Mouse (Mus musculus): ENCODE results near the gene Rtl10. TPM values are rescaled to one million over a fixed set of nuclear protein-coding genes. Genes with fewer than 3 reads are reported as not detected.

Gene Rtl10
- polyA plus RNA-seq, 1 experiment from 2014 or later = 4.2 TPM

DNA sequence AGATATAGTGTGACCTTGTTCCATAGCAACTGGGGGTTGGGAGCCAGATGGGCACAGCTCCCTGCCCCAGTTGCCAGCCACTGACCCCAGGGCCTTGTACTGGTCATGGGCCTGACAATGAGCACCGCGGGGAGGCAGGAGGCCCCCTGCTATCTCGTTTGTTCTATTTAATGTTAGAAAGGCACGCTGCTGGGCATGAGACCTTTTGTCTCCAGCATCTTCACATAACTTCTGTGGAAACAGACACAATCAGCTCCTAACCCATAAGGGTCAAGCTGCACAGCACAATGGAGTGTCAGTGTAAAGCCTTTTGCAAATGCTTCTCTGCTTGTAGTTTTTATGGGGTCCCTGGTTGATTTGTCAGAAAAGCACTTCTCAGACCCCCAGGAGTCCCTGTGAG is 14.3 kb upstream of the Rtl10 start:
- H3K27ac ChIP-seq = no peak overlapping the region
- no peak overlapping the region for H3K4me3 ChIP-seq
- no peak for ATAC-seq (ENCODE audit: insufficient number of reproducible peaks, low FRiP score, low TSS enrichment, low read depth)
- no peak overlapping the region for H3K9ac ChIP-seq
- no peaks in the 10 kb centered on the region for H3K36me3 ChIP-seq
- no peaks in the 10 kb centered on the region for H3K27me3 ChIP-seq
- H3K4me2 ChIP-seq = no peak overlapping the region
- H3K4me1 ChIP-seq = peaks cover 30% of the 10 kb centered on the region
- no peaks in the 10 kb centered on the region for H3K9me3 ChIP-seq
- 53% methylated on average over 4 of the region's 4 CpGs for WGBS

DNA sequence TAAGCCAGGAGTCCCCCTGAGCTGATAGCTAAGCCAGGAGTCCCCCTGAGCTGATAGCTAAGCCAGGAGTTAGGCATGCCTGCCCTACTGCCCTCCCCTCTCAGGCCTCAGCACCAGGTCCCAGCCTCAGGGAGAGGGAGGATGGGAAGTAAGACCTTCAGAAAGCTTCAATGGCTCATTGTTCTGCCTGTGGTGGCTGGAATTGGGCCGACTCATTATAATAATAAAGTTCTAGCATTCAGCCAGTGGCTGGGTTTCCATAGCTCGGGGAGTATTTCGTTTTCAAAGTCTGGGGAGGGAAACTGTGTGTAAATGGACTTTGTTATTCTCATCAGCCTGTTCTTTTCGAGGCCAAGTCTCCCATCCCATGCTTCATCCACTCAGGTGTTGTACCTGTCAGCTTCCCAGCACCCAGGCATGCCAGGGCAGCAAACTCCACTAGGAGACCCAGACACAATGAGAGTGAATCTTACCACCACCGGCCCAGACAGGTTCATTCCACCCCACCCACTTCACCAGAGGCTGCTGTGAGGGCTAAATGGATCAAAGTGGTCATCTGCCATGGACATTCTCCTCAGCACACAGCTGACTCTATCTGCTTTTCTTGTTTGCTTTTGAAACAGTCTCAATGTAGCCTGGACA is 13.8 kb upstream of the Rtl10 start:
- no peaks in the 10 kb centered on the region for H3K27me3 ChIP-seq
- no peak overlapping the region for H3K4me2 ChIP-seq
- no peak overlapping the region for H3K27ac ChIP-seq
- H3K4me1 ChIP-seq = peaks cover 25% of the 10 kb centered on the region
- no peaks in the 10 kb centered on the region for H3K9me3 ChIP-seq
- no peak overlapping the region for H3K4me3 ChIP-seq
- no peaks in the 10 kb centered on the region for H3K36me3 ChIP-seq
- ATAC-seq (ENCODE audit: insufficient number of reproducible peaks, low FRiP score, low TSS enrichment, low read depth) = no peak
- H3K9ac ChIP-seq = no peak overlapping the region
- WGBS = 32% methylated on average over 5 of the region's 5 CpGs

DNA sequence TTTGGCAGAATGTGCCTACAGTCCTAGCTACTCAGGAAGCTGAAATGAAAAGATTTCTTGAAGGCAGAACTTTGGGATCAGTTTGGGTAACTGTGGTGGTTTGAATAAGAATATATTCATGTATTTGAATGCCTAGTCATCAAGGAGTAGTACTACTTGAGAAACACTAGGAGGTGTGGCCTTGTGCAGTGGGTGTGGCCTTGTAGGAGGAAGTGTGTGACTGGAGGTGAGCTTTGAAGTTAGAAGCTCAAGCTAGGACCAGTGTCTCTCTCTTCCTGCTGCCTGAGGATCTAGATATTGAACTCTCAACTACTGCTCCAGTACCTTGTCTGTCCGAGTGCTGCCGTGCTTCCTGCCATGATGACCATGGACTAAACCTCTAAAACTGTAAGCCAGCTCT is 12.6 kb upstream of the Rtl10 start:
- Histone ChIP-seq H3K4me1 (peaks cover 13% of the 10 kb centered on the region), H3K9ac (no peak overlapping the region), H3K36me3 (no peaks in the 10 kb centered on the region), H3K27ac (no peak overlapping the region), H3K27me3 (no peaks in the 10 kb centered on the region), H3K9me3 (no peaks in the 10 kb centered on the region), H3K4me2 (no peak overlapping the region), H3K4me3 (no peak overlapping the region)
- 93% methylated on average over 2 of the region's 2 CpGs for WGBS
- no peak for ATAC-seq (ENCODE audit: insufficient number of reproducible peaks, low FRiP score, low TSS enrichment, low read depth)

DNA sequence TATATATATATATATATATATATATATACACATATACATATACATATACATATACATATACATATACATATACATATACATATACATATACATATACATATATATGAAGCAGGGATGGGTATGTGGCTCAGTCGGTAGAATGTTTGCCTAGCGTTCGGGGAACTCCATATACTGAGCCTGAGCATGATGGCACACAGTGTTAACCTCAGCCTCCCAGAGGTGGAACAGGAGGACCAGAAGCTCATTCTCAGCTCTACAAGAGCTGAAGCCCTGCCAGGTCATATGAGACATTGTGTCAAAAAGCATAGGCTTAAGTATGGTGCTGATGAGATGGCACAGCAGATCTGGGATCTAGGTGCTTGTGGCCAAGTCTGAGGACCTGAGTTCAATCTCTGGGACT is 8.4 kb upstream of the Rtl10 start:
- ATAC-seq (ENCODE audit: insufficient number of reproducible peaks, low FRiP score, low TSS enrichment, low read depth) = no peak
- Histone ChIP-seq H3K36me3 (no peaks in the 10 kb centered on the region), H3K4me3 (no peak overlapping the region), H3K27ac (no peak overlapping the region), H3K9me3 (no peaks in the 10 kb centered on the region), H3K4me1 (no peaks in the 10 kb centered on the region), H3K9ac (no peak overlapping the region), H3K27me3 (no peaks in the 10 kb centered on the region), H3K4me2 (no peak overlapping the region)
- WGBS = 96% methylated on average over 3 of the region's 3 CpGs

DNA sequence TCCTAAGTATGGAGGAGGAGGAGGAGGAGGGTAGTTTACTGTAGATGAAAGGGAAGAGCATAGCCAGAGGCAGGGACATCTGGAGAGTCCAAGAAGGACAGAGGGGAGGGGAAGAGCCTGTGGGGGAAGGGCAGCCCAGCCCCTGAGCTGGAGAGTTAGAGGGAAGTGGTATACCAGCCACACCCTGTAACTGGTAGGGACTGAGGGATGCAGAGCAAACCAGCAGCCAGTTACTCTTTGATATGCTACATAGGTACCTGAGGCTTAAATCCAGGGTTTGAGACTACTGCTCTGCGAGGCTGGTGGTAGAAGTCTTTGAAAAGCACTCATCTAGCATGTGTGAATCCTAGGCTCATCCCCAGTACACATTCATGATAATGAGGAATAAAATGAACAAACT is 7.8 kb upstream of the Rtl10 start:
- Histone ChIP-seq H3K4me3 (no peak overlapping the region), H3K9me3 (no peaks in the 10 kb centered on the region), H3K36me3 (no peaks in the 10 kb centered on the region), H3K27ac (no peak overlapping the region), H3K4me2 (no peak overlapping the region), H3K4me1 (no peaks in the 10 kb centered on the region), H3K27me3 (no peaks in the 10 kb centered on the region), H3K9ac (no peak overlapping the region)
- WGBS = 57% methylated on average over 1 of the region's 1 CpGs
- ATAC-seq (ENCODE audit: insufficient number of reproducible peaks, low FRiP score, low TSS enrichment, low read depth) = no peak

DNA sequence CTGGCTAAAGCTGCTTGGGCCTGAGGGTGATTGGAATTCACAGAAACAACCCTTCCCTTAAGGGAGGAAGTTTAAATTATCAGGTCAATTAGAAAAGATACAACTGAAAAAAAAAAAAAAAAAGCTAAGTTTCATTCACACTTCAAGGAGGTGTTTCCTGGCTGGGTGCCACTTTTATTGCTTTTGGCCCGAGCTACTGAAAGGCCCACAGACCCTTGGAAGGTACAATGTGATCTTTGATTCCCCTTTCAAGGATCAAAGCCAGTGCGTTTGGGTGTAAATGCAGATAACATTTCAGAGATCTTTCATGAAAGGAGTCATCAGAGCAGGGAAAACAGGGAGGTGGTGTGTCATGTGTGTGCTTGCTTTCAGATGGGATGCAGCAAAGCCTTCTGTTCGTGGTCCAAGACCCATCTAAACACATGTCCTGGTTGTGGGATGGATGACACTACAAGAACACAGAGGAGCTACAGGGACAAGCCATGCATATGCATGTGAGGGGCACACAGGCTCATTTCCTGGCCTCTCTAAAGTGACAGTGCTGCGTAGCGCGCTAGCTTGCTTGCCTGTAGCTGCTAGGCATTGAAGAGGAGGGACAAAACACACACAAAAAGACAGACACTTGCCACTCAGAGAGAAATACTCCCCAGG is 711 bp upstream of the Rtl10 start:
- peak overlapping the region; percentile 88 for H3K27ac ChIP-seq
- peak overlapping the region; percentile 75 for H3K9ac ChIP-seq
- peak overlapping the region; percentile 65 for H3K4me3 ChIP-seq
- H3K9me3 ChIP-seq = no peaks in the 10 kb centered on the region
- peak; percentile 20; the same call in 1 of the 2 replicates for ATAC-seq (ENCODE audit: insufficient number of reproducible peaks, low FRiP score, low TSS enrichment, low read depth)
- peaks cover 30% of the 10 kb centered on the region for H3K4me1 ChIP-seq
- peak overlapping the region; percentile 80 for H3K4me2 ChIP-seq
- WGBS = 6% methylated on average over 6 of the region's 6 CpGs
- H3K27me3 ChIP-seq = no peaks in the 10 kb centered on the region
- peaks cover 19% of the 10 kb centered on the region for H3K36me3 ChIP-seq

DNA sequence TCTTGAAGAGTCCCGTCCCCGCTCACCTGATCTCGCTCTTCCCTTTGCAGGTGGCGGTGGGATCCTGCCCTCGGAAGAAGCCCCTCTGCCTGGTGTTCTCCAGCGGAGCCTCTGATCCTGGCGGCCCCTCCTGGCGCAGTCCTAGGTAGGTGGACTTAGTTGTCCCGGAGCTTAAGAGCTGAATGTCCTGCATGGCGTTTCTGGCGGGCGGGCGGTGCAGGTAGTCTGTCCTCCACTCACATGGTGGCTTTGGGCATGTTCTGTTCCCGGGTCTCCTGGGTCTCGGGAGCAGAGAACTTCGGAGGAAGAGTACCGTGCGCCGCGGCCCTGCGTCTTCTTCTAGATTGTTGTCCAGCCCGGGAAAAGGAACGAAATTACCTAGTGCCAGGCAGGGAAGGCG is 295 bp downstream of the Rtl10 start:
- Histone ChIP-seq H3K9ac (peak overlapping the region; percentile 75), H3K36me3 (peaks cover 25% of the 10 kb centered on the region), H3K4me2 (peak overlapping the region; percentile 80), H3K27me3 (no peaks in the 10 kb centered on the region), H3K4me1 (peaks cover 30% of the 10 kb centered on the region), H3K9me3 (no peaks in the 10 kb centered on the region), H3K27ac (peak overlapping the region; percentile 88), H3K4me3 (peak overlapping the region; percentile 65)
- WGBS = under 1% methylated on average over 24 of the region's 24 CpGs
- ATAC-seq (ENCODE audit: insufficient number of reproducible peaks, low FRiP score, low TSS enrichment, low read depth) = 0 out of 2 replicates have a peak, but pooled peaks have one; percentile 15

DNA sequence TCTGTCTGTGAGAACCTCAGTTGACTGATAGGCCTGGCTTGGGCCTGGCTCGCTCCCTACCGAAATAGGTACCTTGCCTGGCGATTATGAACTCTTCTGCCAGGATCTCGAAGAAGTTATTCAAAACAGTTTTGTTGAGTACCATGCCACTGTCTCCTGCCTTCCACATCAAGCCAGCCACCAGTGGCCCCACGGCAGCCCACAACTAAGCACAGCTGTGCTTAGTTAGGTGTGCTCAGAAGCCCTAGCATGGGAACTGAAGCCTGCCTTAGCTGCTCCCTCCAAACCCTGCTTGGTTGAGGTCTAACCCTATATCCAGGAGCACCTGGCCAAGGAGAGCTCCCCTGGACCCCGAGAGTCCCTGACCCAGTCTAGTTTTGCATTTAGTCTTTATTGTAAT is 2.8 kb downstream of the Rtl10 start:
- H3K4me3 ChIP-seq = no peak overlapping the region
- peaks cover 30% of the 10 kb centered on the region for H3K4me1 ChIP-seq
- no peaks in the 10 kb centered on the region for H3K27me3 ChIP-seq
- H3K4me2 ChIP-seq = no peak overlapping the region
- H3K27ac ChIP-seq = no peak overlapping the region
- peaks cover 25% of the 10 kb centered on the region for H3K36me3 ChIP-seq
- H3K9me3 ChIP-seq = no peaks in the 10 kb centered on the region
- 91% methylated on average over 6 of the region's 6 CpGs for WGBS
- H3K9ac ChIP-seq = no peak overlapping the region
- no peak for ATAC-seq (ENCODE audit: insufficient number of reproducible peaks, low FRiP score, low TSS enrichment, low read depth)

DNA sequence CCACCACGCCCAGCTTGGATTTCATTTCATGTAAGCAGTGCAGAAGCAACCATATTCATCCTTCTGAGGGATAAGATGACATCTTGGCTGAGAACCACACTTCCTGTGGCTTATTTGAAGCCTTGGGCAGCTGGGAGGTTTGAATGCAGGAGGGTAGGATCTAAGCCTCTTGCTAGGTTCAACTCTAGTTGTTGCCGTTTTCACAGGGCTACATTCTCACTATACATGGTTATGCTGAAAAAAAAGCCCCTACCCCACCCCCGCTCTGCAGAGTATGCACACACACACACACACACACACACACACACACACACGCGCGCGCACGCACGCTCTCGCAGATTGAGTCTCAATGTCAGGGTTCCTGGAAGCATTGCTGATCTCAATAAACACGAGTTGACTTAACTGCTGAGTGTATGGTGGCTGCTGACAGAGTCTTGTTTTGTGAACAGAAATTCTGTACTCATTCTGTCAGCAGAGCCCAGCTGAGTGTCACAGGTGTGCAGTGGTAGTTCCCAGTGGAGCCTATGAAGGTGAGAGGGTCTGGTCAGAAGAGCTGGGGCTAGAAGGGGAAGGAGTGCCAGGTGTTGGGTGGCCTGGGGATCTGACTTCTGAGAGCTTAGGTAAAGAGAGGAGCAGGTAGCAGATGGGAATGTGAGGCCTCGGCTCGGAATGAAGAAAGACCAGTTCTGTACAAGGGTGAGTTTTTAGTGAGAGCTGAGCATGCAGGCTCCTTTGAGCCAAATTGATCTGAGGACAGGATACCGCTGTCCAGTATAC is 5.1 kb downstream of the Rtl10 start:
- 84% methylated on average over 14 of the region's 14 CpGs for WGBS
- ATAC-seq (ENCODE audit: insufficient number of reproducible peaks, low FRiP score, low TSS enrichment, low read depth) = no peak
- no peaks in the 10 kb centered on the region for H3K9me3 ChIP-seq
- no peak overlapping the region for H3K9ac ChIP-seq
- no peak overlapping the region for H3K4me2 ChIP-seq
- H3K27me3 ChIP-seq = no peaks in the 10 kb centered on the region
- peaks cover 25% of the 10 kb centered on the region for H3K36me3 ChIP-seq
- no peak overlapping the region for H3K4me3 ChIP-seq
- H3K4me1 ChIP-seq = peaks cover 23% of the 10 kb centered on the region
- H3K27ac ChIP-seq = no peak overlapping the region

DNA sequence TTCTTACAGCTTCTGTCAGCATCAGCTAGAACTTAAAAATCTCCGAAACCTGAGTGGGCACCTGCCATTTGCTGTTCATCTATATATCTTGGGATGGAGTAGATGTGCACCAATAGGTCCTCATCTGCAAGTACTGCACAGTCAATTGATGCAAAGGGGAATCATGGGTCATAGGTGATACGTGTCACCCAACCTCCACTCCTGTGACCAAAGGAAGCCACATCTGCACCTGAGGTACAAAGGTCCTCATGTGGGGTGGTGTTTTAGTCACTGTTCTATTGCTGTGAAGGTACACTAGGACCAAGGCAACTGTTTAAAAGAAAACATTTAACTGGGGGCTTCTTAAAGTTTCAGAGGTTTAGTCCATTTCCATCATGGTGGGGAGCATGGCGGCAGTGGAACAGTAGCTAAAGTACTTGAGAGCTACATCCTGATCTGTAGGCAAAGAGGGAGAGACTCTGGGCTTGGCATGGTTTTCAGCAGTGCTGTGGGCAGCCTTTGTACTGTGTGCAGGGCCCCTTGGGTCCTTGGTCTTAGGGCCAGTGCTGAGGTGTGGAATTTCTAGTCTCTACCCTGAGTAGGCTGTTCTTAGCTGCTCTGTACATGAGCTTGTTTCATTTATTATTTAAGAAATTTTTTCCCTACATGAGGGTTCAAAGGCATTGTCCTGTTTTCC is 8.0 kb downstream of the Rtl10 start:
- 93% methylated on average over 3 of the region's 3 CpGs for WGBS
- H3K9ac ChIP-seq = no peak overlapping the region

DNA sequence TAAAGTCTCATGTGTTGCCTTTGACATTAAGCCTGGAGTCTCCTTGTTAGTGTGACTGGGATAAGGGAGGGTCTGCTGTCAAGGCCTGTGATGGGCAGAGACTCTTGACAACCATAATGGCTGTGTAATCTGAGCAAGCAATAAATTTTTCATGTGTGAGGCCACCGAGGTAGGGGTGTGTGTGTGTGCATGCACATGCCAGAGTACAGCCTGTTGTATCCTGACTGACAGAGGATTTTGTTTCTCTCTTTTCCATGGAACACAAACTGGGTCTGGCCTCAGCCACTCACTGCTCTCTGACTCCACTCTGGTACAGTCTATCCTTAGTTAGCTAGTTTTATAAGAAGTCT is 8.5 kb downstream of the Rtl10 start:
- no peak for ATAC-seq (ENCODE audit: insufficient number of reproducible peaks, low FRiP score, low TSS enrichment, low read depth)

More for the DNA sequence above, 8.0 kb downstream of the Rtl10 start:
- ATAC-seq (ENCODE audit: insufficient number of reproducible peaks, low FRiP score, low TSS enrichment, low read depth) = no peak
- peaks cover 15% of the 10 kb centered on the region for H3K36me3 ChIP-seq
- H3K27ac ChIP-seq = no peak overlapping the region
- no peak overlapping the region for H3K4me2 ChIP-seq
- no peaks in the 10 kb centered on the region for H3K9me3 ChIP-seq
- H3K27me3 ChIP-seq = no peaks in the 10 kb centered on the region
- H3K4me1 ChIP-seq = peaks cover 2% of the 10 kb centered on the region
- no peak overlapping the region for H3K4me3 ChIP-seq

DNA sequence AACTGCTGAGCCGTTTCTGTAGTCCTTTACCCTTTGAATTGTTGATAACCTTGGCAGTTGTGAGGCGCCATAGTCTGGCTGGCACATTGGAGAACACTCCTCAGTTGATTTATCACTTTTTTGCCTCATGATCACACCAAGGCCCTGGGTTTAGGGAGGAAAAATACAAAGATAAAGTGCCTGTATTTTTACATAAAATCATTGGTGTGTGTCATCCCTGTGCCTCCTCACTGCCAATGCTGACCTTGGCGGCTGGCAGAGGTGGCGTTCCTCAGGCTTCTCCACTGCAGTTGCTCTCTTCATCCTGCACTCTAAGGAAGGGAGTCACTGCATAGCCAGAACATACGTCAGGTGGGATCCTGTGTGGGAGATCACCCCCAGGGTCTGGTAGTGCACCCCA is 13.0 kb downstream of the Rtl10 start:
- Histone ChIP-seq H3K27ac (no peak overlapping the region), H3K36me3 (no peaks in the 10 kb centered on the region), H3K4me1 (0 out of 2 replicates have a peak, but pooled peaks cover 2% of the 10 kb centered on the region), H3K4me3 (no peak overlapping the region), H3K9ac (no peak overlapping the region), H3K27me3 (no peaks in the 10 kb centered on the region), H3K9me3 (no peaks in the 10 kb centered on the region), H3K4me2 (no peak overlapping the region)
- no peak for ATAC-seq (ENCODE audit: insufficient number of reproducible peaks, low FRiP score, low TSS enrichment, low read depth)
- 86% methylated on average over 5 of the region's 5 CpGs for WGBS

More for the DNA sequence above, 8.5 kb downstream of the Rtl10 start:
- 15% methylated on average over 1 of the region's 1 CpGs for WGBS
- Histone ChIP-seq H3K9me3 (no peaks in the 10 kb centered on the region), H3K9ac (no peak overlapping the region), H3K4me3 (no peak overlapping the region), H3K4me1 (peaks cover 2% of the 10 kb centered on the region; the same call in 1 of the 2 replicates), H3K27ac (no peak overlapping the region), H3K4me2 (no peak overlapping the region), H3K27me3 (no peaks in the 10 kb centered on the region), H3K36me3 (peaks cover 10% of the 10 kb centered on the region)

Data from limb, embryonic 15.5 days (tissue).